Mouse (Mus musculus): Measurements from ENCODE around the gene Tle6.

Gene Tle6

DNA sequence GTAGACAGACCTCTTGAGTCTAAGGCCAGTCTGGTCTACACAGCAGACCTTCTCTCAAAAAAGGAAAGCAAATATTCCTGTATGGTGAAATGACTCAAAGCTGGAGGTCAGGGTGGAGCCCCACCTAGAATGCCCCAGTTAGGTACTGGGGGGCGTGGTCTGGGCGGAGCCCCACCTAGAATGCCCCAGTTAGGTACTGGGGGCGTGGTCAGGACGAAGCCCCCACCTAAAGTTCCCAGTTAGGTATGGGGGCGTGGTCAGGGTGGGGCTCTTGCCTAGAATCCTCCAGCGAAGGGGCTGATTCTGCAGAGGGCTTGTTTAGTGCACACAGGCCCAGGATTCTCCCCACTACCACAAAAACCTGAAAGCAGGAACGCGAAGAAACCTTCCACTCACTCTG lies 22.6 kb upstream of the Tle6 start:
- DNase-seq (ENCODE audit: low read depth, low spot score), result peak; percentile 93

DNA sequence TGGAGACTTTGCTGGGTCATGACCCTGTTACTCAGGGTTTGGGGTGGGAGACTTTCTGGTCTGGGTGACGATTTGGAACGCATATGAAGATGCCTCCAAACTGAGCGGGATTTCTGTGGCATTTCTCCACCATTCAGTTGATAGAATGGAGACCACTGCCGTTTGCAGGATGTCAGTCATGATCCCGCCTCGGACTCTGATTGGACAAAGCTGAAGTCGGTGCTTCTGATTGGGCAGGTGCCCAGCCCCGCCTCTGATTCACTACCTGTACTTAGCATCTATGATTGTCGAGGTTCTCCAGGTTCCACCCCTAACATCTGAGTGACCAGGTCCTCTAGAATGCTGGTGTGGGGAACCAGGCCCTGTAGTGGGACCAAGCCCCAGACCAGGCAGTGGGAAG lies 19.9 kb upstream of the Tle6 start:
- peak; percentile 76 for DNase-seq (ENCODE audit: low read depth, low spot score)

DNA sequence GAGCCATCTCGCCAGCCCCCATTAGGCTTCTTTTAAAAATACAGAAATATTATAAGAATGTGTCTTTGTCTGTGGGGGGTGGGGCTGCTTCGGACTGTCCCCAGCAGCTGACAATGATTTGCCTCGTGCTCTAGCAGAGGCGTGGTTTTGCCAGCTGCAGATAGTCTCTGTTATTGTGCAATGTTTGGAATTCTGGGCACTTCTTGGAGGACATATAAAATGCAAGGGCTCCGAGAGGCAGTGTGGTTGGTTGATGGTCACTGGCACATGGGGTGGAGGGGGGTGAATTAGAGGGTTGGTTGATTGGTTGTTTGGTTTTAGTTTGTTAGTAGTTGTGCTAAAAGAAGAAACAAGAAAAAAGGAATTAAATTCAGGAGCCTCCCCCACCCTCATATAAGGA lies 19.1 kb upstream of the Tle6 start:
- DNase-seq (ENCODE audit: low read depth, low spot score), result no peak

DNA sequence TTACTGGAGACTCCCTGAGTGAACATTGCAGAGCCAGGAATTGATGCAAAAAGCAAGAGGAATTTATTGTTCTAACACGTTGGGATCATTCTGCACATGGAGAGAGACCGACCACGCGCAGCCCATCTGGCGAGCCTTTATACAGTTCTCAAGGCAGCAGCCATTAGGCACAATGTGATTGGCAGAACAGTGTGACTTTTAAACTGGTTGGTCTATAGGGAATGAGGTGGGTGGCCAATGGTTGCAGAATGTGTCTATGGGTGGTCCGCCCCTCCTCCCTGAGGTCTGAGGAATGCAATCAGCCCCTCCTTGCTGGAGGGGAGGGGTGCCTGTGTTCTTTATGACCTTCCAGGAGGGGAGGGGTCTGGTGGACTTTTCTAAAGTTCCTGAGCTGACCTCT lies 14.6 kb upstream of the Tle6 start:
- DNase-seq (ENCODE audit: low read depth, low spot score), result peak; percentile 94

DNA sequence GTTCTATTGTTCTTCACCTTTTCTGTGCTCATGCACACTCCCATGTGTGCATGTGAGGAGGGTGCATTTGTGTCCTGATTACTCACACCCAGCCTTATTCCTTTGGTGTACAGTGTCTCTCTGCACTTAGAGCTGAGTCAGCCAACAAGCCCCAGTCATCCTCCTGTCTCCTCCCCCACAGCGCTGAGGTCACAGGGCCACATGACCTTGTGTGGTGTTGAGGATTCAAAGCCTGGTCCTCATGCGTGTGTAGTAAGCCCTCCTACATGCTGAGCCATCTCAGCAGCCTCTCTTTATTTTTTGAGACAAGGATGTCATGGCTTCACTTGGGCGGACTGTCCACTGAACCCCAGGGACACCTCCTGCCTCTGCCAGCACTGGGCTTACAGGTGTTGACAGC lies 11.9 kb upstream of the Tle6 start:
- peak; percentile 72 for DNase-seq (ENCODE audit: low read depth, low spot score)

DNA sequence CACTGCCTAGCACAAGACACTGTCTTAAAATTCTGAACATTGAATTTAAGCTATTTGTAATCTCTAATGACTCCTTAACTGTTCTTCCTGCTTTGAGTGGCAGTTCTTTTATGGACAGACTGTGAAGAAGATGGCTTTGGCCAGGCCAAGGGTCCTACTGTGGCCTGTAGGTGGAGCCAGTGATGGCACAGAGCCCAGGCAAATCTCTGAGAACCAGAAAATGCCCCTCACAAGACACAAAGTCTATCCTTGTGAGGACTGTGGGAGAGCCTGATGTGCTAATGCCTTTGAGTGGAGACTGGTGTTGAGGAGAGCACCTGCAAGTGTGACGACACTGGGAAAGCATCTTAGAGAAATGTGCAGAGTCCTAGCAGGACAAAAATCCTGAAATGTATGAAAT lies 7.4 kb upstream of the Tle6 start:
- no peak for DNase-seq (ENCODE audit: low read depth, low spot score)

DNA sequence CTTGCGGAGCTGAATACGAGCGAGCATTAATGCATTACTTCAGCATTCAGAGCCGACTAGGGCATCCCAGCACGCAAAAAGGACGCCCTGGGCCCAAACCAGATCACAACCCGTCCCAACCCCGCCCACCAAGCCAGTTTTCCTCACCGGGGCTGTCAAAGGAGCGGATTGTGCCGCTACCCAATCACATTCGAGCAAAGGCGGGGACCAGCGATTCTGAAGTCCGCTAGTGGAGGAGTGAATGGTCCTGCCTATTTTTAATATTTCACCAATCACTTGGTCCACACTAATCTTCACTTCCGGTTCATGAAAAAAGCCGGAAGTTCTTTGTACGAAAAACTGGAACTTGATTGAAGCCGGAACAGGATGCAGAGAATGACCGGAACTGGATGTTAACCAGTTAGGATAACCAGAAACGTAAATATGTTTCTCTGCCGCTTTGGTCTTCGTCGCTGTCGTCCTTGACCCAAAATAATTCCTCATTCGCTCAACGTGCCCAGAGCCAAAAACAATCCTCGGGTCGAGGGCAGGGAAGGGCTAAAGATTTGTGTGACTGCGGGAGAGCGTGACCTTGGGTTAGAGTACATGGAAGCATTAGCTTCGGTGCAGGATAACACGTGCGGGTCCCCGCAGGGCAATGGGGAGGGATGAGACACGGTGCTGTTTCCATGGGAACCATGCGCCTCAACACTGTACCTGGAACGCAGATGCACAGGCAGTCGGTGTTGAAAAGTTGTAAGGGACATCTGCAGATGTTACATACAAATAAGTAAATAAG lies 5.3 kb upstream of the Tle6 start, which contains the start of gene BC025920:
Gene BC025920, plus strand, starts transcription at position 297 of the 778 bp plus-strand sequence.
- peak; percentile 98 for DNase-seq (ENCODE audit: low read depth, low spot score)

DNA sequence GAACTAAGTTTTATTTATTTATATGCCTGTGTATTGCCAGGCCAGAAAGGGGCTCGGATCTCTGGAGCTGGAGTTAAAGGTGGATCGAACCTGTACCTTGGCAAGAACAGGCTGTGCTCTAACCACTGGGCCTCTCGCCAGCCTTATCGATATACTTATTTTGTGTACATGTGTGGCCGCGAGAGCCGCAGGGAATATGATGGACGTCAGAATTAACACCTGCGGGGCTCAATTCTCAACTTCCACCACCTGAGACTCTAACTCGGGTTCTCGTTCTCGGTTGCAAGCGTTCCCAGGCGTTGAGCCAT lies 4.7 kb upstream of the Tle6 start:
- no peak for DNase-seq (ENCODE audit: low read depth, low spot score)

DNA sequence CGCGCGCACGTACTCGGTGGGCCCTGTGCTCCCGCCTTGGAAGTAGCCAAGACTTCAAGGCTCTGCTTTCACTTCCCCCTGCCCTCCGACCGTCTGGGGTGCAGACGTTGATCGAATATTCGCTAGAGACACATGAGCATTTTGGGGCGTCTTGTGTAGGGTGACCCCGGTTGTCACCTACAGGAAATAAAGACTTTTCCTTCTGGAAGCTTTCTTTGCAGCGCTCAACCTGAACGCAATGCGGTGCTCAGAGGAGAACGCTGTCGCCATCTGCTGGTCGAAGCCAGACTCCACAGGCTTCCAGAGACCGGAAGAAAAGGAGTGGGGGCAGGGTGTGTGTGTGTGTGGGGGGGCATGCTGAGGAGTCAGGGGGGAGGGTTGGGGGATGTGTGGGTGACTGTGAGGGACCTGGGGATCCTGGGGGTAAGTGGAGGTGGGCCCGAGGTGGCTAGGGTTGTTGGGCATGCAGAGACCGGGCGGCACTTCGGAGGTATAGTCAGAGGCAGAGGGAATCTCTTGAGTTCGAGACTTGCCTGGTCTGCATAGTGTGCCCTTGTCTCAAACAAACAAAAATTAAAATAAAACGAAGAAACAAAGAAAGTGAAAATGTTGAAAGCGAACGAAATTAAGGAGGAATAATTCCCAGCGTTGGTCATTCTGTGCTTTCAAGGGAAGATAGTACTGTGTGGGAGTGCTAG lies 4.2 kb upstream of the Tle6 start:
- peak; percentile 90 for DNase-seq (ENCODE audit: low read depth, low spot score)

DNA sequence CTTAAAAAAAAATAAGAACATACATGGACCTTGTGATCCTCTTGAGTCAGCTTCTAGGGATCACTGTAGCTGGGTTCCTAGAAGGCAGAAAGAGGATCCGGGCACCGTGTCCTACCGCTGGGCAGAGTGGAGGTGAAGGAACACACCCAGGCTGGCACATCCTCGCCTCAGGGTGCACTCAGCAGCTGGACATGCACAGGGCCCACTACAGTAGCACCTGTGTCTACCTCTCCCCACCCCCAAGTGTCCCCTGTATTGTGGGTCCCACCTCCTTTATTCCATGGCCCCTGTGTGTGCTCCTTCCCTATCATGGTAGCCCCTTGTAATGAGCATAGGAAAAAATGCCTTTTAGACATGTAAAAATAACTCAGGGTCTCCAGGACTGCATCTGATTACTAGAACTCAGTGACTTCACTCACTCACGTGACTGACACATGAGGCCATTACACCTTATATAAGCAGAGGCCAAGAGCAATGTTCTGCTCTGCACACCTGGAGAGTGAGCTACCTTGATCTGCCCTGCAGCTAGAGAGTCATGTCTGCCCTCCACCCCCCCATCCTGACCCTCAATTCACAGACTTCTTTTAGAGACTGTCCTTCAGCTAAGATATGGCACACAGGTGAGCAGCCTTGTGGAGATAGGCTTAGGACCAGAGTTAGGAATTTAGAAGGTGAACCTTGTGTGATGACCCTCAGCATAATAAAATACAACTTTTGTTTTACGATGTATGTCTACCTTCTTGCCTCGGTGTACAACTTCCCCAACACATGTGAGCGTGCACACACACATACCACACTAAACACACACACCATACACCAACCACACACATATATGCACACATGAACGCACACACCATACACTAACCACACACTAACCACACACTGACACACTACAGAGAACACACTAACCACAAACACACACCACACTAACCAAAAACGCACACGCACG lies 3.4 kb upstream of the Tle6 start:
- DNase-seq (ENCODE audit: low read depth, low spot score), result no peak

DNA sequence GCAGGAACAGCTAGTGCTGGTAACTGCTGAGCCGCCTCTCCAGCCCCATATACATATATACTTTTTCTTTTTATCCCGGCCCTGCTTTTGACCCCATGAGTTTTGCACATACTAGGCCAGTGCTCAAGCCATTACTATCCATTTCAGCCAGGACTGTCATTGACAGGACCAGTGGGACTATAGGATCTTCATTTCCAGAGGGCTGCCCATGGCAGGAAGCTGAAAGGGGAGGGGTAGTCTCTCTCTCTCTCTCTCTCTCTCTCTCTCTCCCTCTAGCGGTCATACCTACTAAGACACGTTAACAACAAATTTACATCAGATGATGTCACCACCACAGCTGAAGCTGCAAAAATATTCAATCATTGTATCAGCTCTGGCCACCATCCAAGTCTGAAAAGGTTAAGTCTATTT lies 1.9 kb upstream of the Tle6 start:
- DNase-seq (ENCODE audit: low read depth, low spot score), result peak; percentile 76

DNA sequence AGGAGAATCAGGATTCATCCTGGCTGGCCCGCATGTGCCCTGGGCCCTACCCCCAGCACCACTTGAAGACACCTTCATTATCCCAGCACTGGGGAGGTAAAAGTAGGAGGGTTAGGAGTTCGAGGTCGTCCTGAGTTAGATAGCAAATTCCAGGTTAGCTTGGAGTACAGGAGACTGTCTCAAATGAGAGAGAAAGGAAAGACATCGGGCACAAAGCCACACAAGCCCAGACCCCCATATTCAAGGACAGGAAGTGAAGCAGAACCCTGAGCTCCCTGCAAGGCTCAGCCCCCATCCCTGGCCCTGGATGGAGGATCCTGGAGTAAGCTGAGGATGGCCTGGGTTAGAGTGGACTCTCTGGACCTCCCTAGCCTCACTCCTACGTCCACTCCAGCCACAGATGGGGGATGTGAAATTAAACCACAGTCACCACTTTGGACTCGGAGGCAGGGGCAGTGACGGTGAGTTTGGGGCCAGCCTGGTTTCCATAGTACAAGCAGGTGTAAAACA lies 578 bp upstream of the Tle6 start:
- no peak for DNase-seq (ENCODE audit: low read depth, low spot score)

DNA sequence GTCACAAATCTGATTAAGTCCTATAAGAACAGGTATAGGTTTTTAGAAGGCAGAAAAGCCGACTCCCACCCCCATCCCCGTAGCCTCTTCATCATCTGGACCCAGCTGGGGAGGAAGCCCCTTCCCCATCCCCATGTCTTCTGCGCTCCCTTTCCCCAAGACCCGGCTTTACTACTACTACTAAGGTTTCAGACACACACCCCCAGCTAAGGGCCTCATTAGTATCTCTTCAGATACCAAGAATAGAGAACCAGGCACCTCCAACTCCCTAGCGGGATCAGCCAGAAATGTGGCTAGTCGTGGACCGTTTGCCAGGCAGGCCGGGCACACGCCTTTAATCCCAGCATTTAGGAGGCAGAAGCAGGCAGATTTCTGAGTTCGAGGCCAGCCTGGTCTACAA lies 777 bp downstream of the Tle6 start:
- no peak for DNase-seq (ENCODE audit: low read depth, low spot score)

DNA sequence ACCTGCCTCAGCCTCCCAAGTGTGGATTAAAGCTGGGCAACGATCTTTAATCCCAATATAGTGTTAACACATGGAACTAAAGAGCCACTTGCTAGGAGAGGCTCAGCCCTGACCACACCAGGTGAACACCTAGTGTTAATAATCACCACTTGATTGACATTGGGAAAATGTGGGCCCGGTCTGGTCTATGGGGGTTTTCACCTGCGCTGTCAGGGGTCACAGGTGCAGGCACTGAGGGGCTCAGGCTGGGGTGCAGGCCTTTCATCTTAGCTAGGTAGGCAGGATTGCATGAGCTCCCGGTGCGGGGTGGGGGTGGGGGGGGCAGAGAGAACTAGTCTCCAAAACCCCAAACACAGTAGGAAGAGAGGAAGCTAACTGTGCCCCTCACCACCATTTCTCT lies 1.2 kb downstream of the Tle6 start:
- no peak for DNase-seq (ENCODE audit: low read depth, low spot score)

DNA sequence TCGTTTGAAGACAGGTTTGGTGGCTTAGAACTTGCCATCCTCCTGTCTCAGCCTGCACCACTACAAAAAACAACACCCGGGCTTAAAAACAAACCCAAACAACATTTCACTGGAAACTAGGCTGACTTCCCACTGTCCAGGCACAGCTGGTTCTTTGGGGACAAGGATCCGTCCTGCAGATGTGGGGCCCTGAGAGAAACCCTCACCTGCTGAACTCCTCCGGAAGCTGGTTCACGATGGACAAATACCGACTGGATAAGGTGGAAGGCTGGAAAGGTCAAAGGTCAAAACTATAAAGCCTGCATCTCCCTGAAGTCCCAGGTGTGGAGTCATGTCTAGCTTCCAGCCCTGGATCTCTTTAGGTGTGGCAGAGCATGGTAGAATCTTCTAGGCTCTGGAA lies 2.0 kb downstream of the Tle6 start:
- no peak for DNase-seq (ENCODE audit: low read depth, low spot score)

DNA sequence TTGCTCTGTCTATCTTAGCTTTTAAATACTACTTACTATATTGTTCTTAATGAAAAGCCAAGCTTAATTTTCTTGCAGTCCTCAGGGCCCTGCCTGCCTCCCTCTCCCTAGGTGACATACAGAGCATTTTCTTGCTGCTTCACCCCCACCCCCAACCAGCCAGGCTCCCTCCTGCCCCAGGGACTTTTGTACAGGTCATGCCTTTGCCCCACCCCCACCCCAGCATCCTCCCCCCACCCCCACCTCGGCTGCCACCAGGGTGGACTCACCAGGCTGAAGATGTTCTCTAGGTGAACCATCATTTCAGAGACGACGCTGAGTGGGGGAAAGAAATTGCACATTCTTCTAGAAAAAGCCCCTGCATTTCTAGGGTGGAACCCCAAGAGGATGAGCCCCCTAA lies 2.5 kb downstream of the Tle6 start:
- no peak for DNase-seq (ENCODE audit: low read depth, low spot score)

DNA sequence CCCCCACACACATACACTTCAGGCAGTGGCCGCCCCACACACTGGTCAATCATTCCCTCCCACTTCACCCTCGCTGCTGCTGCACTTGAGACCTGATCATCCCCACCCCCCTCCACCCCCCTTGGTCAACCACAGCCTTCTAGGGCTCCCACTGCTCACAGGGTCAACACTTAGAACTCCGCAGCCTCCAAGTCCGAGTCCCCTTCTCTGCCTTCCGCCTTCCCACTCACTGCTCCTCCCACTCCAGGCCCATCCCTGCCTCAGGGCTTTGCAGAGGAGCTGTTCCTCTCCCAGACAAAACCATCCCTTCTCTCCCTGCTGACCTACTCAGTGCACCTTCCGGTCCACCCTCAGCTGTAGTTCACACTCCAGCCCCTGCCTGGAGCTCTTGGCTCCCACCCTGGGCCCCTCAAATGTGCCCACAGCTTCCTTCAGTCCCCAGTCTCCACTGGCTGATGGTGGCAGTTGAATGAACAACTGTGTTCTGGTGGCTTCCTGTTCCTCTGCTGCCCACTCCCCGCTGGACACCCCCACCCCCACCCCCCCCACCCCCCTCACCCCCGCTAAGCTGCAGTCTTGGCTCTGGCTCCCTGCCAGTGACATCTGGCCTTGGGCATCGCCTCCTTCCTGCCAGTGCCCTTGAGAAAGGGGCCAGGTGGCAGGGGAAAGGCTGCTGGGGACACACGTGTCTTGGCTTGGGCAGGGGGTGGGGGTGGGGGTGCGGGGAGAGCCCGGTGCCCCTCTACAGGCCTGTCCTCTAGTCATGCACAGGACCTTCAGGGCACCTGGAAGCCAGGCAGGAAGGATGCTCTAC lies 3.5 kb downstream of the Tle6 start:
- DNase-seq (ENCODE audit: low read depth, low spot score), result peak; percentile 62

DNA sequence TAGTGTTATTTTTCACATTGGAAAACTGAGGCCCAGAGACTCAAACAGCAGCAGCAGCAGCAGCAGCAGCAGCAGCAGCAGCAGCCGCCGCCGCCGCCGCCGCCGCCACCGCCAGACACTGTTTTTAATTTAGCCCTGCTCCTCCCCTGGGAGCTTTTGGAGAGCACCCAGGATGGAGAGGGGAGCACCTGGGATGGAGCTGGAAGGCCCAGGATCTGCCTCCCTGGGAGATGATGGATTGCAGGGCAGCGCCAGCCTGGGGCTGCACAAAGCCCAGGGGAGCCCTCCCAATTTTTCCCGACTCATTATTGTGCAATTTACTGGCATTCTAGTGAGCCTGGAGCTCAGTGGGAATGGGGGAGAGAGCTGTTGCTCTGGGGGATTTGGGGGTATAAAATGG lies 4.3 kb downstream of the Tle6 start:
- no peak for DNase-seq (ENCODE audit: low read depth, low spot score)

DNA sequence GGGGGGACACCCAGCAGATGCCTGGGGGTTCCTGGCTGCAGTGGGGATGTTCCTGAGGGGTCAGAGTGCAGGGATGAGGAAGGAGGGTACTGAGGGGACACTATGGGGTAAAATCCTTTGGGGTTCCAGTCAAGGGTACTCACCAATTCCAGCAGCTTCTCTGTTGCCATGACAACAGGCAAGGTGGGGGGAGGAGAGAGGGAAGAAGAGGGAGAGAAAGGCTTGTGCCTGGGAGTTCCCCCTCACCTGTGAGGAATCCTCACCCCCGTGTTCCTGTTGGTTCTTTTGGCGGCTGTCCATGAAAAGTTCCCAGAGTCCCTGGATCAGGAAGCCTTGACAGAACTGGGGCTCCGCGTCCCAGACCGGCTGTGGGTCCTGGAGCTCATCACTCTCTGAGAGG lies 5.3 kb downstream of the Tle6 start:
- no peak for DNase-seq (ENCODE audit: low read depth, low spot score)

DNA sequence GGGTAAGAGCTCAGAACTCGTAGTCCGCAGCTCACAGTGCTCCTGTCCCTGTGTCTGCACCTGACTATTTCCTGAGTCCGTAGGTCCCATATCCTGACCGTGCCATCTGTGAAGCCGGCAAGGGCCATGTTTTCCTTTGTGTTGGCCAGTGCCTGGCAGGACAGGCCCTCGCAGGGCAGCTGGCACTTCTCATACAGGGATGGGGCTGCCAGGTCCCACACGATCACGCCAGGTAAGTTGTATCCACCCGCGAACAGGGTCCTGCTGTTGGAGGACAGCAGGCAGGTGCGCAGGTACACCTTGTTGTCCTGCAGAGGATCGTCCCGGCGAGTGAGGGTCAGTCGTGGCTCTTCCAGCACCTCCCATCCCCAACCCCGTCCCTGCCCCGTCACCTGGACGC lies 6.9 kb downstream of the Tle6 start:
- no peak for DNase-seq (ENCODE audit: low read depth, low spot score)

DNA sequence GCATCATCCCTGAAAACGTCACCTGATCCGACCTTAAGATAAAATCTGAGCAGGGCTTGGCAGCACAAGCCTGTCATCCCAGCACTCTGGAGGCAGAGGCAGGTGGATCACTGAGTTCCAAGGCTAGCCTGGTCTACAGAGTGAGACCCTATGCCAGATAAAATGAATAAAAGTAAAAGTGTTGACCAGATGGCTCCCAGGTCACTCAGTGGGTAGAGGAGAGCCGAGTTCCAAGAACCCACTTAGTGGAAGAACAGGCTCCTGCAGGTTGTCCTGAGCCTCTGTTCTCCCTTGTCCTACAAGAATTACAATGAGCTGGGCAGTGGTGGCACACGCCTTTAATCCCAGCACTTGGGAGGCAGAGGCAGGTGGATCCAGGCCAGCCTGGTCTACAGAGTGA lies 7.7 kb downstream of the Tle6 start:
- no peak for DNase-seq (ENCODE audit: low read depth, low spot score)
